Mouse (Mus musculus) layer of hippocampus, postnatal 10 days (tissue): Measurements from ENCODE around the gene Npvf. TPM values are rescaled to one million over a fixed set of nuclear protein-coding genes. Genes with fewer than 3 reads are reported as not detected.

ENCODE experiments used
- DNase-seq, 2 experiments: peaks; one replicate each; pipeline ENCODE4 v3.0.0; 2021; ENCODE audit warnings: low spot score in 2 of 2
- long read RNA-seq: library from polyadenylated mRNA; stranded (forward); transcript quantifications from one replicate; pipeline ENCODE4 v2.0.0, GENCODE M21; 2023
- total RNA-seq, 2 experiments: library from RNA; stranded (reverse); gene quantifications; 2 replicates each; pipeline ENCODE4 v1.2.3; 2021

Gene Npvf
- not detected for total RNA-seq
- long read RNA-seq = 0 reads

DNA sequence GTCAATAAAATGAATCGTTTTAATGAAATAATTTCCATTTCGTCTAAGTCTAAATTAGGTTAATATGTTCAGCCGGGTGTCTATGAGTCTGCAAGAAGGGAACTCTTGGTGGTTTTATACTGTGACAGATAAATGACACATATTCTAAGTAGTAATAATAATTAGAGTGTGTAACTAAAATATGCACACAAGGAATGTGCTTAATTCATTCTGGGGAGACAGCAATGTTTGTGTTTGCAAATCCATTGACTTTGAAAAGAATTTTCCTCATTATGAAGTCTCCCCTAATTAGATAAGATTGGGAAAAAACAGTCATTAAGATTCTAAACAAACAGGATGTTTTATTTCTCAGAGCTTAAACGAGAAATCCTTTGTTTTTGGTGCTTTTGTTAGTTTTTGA is at the start of gene Npvf:
Gene Npvf (minus strand): TSS at position 84 of the 400 bp plus-strand sequence.
- DNase-seq = no peak

DNA sequence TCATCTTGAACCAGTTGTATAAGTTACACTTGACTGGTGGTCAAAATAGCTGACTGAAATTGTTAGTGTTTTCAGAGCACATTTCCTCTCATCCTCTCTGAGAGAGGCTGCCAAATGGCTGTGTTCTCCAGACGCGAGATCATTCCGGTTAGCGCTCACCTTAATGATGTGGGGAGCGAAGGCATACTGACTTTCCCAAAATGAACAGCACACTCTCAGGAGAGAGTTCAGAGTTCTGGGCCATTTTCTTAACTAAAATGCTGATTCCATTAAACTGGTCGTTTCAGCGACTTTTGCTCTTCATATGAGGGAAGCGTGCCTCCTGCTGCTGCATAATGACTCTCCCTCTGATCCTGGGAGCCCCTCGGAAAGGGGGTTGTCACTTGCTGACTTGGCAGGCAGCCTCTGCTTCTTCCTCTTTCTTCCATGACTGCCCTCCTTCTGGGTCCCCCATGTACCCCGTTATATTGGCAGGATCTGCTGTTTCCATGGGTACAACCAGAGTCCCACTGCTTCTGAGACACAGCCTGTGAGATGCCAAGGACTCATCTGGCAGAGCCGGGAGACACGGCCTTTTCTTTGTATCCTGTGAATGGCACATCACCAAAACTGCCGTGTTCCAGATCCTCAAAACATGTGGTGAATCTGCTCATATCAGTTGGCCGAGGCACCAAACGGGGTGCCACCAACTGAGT is 35.0 kb upstream of the Npvf start:
- DNase-seq = peak; percentile 53 to 61

DNA sequence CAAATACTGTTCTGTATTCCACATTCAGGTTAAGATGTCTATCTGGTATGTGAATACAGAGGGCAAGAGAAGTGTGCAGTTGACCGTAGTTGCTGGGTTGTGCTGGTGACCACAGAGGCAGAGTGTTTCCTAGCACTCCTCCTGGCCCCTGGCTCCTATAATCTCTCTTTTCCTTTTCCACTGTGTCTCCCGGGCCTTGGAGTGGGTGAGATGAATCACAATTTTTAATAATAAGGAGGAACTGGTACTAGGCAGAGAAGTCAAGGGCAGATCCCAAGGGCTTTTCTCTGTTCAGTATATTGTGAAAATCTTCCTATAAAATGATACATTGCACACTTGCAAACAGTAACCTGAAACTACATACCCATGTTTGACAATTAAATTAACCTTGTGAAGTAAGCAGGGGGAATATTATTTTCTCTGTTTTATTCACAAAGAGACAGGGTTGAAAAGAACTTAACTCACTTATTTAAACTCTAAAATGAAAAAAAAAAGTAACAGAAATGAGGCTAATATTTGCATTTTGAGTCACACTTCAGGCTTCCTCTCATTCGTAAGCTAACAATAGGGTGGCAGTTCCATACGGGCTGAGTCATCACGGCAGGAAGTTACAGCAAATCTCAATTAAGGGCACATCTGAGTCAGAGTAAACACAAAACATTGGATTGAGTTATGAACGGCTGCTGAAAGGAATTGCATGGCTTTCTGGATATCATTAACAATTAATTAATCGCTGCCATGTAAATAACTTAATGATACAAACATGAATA is 30.6 kb upstream of the Npvf start:
- no peak for DNase-seq

DNA sequence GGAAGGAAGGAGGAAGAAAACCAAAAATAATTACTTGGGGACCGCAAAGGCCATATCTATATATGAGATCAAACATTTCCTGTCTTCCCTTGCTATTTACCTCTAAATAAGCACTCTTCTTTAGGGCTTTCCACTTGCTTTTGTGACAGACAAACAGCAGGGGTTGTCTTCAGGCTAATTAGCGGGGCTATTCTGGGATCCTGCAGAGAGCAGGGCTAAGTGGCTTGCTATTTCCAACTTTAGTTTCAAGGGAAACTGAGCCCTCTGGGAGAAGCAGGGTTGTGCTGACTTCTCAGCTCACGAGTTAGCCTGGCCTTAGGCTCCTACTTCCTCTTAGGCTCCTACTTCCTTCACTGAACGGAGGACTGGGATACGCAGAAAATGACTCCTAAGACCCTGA is 27.3 kb upstream of the Npvf start:
- no peak for DNase-seq

DNA sequence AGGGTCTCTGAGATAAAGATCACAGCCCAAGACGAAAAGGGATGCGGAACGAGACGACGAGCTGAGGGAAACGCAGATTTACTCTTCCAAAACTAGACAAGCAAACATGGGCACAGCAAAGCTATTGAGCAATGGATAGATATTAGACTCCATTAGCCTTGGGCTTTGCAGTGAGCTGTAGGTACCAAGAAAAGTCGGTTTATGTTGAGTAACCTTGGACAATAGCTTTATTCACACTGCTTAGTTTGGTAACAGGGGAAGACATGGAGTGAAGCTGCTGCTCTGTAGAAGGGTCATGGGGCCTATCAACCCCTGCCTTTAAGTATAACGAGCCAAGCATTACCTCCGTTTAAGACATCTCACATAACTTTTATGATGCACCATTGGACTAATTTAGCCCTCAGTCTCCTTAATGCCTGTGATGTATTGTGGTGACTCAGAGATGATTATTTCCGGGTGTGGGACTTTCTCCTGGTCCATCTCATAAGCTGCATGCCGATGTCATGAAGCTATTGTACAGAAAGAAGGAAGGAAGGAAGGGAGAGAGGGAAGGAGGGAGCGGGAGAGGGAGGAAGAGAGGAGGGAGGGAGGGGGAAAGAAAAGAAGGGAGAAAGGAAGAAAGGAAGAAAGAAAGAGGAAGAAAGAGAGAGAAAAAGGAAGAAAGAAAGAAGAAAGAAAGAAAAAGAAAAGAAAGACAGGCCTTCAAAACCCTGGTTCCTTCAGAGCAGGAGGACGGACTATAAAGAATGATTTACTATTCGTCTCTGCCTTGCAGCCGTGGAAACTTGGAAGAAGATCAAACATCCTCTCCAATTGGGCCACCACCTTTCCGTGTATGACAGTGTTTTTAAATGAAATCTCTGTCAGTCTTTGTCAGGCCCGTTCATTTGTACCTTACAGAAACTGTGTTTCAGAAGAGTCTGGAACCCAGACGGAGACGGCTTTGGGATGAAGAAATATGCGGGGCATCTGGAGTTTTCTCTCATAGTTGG is 26.3 kb upstream of the Npvf start:
- no peak for DNase-seq

DNA sequence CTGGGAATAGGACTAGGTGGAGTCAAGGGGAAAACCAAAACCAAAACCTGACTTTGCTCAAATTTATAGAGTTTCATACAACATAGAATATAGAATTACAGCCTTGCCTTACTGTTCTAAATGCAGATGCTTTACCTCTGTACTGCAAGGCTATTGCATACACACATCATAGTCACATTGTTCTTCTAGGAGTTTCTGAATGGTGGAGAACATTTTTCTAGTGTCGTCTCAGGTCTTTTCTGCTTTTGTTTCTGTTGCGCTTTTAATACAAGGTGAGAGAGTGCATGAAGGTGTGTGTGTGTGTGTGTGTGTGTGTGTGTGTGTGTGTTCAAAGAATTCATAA is 25.2 kb upstream of the Npvf start:
- no peak for DNase-seq

DNA sequence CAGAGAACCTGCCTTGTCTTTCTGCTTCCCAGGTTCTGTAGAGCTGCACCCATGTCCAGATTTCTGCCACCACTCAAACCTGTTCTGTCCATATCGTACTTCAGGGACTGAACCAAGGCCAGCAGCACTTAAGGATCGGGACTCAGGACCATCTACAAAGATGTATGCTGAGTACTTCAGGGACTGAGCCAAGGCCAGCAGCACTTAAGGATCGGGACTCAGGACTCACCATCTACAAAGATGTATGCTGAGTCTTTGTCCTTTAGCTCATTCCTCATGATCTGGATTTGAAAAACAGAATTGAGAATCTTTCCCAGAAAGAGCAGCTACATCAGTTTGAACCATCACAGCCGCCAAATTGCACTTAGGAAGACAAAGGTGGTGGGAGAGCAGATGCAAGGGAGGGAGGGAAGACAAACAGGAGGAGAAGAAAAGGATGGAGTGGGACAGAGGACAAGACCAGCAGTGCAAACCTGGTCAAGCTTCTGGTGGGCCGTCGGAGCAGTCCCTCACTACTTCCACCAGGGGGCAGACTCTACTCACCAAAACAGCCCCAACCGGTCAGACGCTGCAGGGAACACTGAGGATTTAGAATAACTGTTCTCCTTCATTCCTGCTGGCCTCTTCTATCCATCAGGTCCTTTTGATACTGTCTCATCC is 24.7 kb upstream of the Npvf start:
- peak; percentile 84 to 87 for DNase-seq

DNA sequence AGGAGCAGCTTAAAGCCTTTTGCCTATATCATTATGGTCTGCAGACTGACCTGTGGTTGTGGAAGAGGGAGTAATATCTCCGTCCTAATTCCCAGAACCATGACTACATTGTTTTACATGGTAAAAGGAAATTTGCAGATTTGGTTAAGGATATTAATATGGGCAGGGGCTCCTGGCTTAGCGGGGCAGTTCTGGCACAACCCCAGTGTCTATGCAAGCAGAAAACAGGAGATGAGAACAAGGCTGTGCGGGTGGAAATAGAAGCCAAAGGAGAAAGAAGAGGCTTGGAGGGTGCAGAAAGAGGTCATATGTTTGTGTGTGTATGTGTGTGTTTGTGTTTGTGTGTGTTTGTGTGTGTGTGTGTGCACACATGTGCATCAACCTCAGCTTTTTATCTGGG is 17.0 kb upstream of the Npvf start:
- DNase-seq = no peak

DNA sequence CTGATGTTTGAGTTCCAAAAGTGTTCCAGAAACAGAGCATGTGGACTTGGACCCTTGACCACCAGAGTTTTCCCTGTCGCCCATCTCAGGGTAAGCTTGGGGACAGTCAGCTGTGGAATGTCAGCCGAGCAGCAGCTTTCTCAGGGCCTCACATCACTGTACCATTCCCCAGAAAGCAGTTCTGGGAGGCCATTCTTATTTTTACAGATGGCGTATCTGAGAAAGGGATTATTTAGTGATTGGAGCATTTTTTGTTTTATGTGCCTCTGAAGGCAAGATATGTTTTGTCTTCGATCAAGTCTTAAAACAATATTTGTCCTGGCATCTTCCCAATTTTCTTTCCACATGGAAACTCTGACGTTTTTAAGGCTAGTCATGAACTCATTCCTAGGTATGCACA is 12.7 kb upstream of the Npvf start:
- no peak for DNase-seq

DNA sequence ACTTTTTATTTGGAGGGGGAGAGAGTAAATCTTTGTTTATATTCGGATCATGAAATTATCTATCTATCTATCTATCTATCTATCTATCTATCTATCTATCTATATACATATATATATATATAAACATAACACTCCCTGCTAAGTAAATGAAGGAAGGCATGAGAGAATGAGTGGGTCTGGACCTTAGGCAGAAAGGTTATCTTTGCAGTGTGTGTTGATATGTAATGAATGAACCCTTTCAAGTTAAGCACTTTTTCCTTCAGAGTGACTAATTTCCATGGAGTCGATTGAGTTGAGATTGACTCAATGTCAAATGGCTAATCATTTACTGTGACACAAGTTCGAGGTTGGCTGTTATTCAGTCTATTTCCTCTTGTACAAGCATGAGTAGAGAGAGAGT is 10.8 kb upstream of the Npvf start:
- DNase-seq = no peak

DNA sequence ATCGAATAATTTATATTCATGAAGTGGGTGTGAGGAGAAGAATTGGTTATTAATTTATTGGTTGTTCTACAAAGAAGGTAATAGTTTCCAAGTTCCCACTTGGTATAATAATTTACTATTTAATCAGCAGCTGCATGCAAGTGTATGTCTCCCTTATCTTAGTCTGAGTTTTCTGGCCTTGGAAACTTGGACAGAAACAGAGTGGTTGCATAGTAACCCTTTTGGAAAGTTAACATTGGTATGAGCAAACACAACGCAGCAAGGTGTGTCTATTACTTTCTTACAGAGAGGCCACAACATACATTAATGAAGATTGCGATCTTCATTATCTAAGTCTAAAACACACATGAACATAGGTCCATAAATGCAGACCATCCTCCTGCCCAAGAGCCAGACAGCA is 10.0 kb upstream of the Npvf start:
- DNase-seq = no peak

DNA sequence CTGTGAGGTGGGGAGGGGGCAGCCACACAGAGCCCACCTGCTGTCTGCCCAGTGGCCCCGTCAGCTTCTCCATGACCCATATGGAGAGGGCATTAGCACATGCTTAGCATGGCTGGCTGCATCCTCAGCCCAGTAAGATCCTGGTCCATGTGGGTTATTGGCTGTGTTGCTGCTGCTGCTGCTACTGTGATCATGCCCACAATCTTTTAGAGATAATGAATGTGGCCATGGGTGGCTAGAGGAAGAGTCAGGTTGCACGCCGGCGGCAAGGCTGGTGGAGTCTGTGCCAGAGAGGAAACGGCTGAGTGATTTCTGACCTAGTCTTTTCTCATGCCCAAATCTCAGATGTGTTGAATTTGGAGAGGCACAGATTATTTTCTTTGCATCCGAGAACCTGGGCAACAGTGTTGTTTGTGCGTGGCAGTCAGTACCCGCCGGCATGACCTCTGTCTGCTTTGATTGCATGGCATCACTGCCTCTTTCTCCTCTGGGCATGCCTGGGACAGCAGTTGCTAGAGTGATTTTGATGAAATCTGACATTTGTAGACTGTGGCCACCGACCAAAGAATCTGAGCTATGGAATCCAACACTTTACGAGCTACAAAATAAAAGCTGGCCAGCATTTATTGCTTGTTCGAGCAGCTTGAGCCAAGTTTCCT is 8.8 kb upstream of the Npvf start:
- no peak for DNase-seq

DNA sequence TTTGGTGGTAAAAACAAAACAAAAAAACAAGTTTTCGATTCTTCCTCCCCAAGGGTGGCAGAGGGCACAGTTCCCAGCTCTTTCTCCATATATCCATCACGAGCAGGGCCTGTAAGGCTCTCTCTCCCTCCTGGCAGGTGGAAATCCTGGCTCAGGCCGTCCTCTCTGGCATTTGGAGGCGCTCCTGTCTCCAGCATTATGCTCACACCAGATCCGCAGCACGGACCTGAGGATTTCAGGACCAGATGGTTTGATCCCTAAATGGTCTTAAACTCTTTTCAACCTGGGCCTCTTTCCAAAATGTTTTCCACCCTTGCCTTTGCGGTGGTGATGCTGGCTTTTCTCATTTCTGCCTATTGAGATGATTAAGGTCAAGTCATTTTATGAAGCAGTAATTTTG is 7.5 kb upstream of the Npvf start:
- DNase-seq = no peak

DNA sequence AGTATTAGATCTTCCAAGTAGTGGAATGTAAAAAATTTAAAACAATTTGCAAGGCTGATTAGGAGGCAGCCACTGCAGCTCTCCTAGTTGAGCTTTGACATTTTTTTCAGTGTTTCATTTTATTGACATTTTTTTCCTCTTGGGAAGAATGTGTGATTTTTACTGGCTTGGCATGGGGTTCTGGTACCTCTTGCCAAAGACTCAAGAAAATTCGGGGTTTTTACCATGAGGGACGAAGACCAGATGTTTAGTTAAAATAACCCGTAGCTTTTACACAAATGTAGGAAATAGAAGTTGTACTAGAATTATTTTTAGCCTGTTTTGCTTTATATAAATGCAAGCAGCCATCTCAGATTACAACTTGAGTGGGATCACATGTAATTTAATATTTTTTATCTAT is 4.2 kb upstream of the Npvf start:
- DNase-seq = no peak

DNA sequence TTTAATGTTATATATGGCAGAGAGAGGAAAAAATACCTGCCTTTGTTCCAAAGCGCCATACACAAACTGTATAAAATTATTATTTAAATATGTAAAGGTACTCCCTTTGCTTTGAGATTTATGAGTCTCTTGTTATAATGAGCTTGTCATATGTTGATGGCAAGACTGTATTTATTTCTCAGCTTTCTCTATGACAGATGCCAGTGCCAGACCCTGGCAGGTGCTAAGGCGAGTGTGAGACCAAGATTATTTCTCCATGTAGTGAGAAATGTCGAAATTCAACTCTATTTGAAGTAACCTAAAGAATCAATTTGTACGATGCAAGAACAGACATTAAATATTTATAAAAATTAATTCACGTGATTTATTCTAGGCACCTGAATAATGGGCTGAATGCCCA is 3.8 kb upstream of the Npvf start:
- DNase-seq = no peak

DNA sequence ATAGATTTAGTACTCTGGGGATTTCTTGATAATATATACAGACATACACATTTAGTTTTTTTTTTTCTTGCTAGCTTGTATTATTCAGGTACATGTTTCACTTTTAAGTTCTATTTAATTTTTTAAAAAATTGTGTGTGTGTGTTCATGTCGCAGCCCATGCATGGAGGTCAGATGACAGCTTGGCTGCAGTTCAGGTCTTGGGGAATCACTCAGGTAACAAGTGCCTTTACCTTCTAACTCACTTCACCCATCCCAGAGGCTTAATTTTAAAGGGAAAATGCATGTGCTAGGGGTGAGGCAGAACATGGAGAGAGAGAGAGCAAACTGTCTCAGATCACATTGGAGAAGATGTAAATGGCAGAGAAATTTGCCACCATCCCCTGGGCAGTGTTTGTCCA is 2.2 kb upstream of the Npvf start:
- no peak for DNase-seq

DNA sequence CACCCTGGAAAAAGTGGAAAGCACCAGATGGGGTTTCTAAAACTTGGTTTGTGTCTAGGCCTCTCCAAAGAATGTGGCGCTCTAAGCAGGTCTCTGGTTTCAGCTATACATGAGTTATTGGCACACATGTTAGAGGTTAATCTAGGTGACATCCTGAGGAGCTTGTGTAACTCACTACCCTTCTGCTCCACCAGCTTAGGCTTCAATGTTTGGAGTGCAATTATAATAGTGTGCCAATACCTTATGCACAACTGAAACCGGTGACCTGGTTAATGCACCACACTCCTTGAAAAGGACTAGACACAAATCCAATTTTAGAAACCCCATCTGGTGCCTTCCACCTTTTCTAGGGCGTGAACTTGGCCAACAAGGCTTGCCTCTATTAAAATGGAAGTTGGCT is 1.7 kb upstream of the Npvf start:
- no peak for DNase-seq

DNA sequence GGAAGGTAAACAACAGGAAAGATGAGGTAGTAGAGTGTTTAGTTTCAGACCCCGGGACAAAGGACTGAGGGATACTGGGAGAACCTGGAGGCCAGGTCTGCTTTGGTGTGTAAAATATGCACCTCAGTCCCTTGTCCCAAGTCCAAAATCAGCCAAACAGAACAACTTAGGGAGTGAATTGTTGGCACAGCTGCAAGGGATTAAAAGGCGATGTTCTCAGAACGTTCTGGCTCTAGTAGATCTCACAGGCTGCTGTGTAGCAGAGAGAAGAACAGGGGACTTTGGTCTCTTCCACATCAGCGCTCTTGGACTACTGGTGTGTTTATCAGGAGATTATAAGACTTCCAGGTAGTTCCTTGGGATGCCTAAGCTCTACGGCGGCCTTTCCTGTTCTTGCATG is 6.6 kb downstream of the Npvf start:
- DNase-seq = no peak

DNA sequence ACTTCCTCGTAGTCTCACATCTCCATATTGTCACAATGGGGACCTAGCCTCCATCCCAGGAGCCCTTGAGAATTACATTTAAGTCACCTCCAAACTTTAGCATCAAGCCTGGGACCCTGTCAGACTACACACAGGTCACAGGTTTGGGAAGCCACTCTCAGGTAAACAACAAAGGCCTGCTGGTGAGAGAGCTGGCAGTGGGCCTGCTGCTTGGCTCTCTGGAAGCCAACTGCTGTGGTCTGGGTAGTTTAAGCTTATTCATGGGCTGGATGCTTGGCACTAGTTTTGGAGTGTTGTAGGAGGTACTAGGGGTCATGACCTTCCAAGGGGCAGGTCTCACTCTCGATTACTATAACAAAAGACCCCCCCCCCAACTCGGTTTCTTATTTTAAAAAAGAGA is 7.6 kb downstream of the Npvf start:
- no peak for DNase-seq

DNA sequence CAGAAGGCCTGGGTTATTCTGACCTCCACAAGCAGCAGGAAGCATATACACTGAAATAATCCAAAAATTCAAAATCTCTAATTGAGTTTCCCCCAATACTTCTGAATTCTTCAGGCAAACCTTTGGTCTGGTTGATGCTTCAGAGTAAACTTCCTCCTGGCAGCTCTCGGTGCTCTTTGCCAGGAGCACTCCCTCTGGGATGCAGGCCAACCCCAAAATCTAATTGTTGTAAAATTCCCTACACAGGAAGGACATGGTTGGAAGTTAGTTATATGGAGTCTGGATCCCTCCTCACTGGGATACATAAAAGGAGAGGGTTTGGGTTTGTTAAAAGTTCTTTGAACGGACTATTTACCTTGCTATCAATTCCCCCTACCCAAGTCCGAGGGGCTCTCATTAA is 9.5 kb downstream of the Npvf start:
- no peak for DNase-seq

DNA sequence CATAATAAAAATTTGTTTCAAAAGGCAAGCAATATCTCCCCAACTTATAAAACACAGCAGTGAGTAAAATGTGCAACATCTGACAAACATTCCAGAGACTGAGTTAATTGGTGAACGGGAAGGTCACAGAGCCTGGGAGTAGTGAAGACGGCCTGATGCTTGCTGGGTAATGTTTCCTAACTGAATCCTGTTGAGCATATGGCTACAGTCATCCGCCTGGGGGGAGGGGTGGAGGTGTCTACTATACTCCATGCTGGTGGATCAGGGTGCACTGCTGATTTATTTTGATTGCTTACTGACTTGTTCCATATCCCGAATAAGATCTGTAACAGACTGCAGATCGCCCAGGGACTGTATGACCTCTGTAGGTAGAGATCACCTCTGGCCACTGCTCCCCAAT is 12.3 kb downstream of the Npvf start:
- DNase-seq = no peak
